Mouse (Mus musculus) G1E (cell line): ENCODE results near the gene Acp4. TPM values are rescaled to one million over a fixed set of nuclear protein-coding genes. Genes with fewer than 3 reads are reported as not detected.

ENCODE experiments used
- ATAC-seq: 2 replicates; pipeline ENCODE4 v1.8.0; 2016; ENCODE audit warnings: mild to moderate bottlenecking; ENCODE audit not compliant: insufficient number of reproducible peaks, poor library complexity, low FRiP score, severe bottlenecking; ENCODE audit errors: extremely low read depth
- DNase-seq: peaks from one replicate; pipeline ENCODE4 v3.0.0; 2012; ENCODE audit warnings: low spot score
- H3K27me3 ChIP-seq: 2 replicates; pipeline ENCODE4 v1.6.1; 2012; ENCODE audit warnings: mild to moderate bottlenecking, low read length, inconsistent platforms; ENCODE audit not compliant: insufficient read depth
- H3K36me3 ChIP-seq: replicated peaks from 2 replicates; pipeline ENCODE3; 2012; ENCODE audit warnings: mild to moderate bottlenecking, inconsistent platforms
- H3K4me1 ChIP-seq: 2 replicates; pipeline ENCODE4 v1.6.1; 2012; ENCODE audit warnings: low read depth, low read length, inconsistent platforms, mixed read lengths; ENCODE audit not compliant: insufficient read depth
- H3K4me3 ChIP-seq: 2 replicates; pipeline ENCODE4 v1.5.1; 2012; ENCODE audit warnings: low read depth, mild to moderate bottlenecking, inconsistent platforms, low read length, moderate library complexity, mixed read lengths
- H3K9me3 ChIP-seq: replicated peaks from 2 replicates; pipeline ENCODE4 v1.6.1; 2012; ENCODE audit warnings: inconsistent platforms
- CTCF ChIP-seq: IDR thresholded peaks from 2 replicates; pipeline ENCODE4 v1.5.1; 2012; ENCODE audit warnings: low read depth, low read length, inconsistent platforms, mixed read lengths
- GATA1 ChIP-seq: IDR thresholded peaks from 2 replicates; pipeline ENCODE4 v1.6.1; 2012; ENCODE audit warnings: borderline replicate concordance, low read length, inconsistent platforms, mixed read lengths
- GATA2 ChIP-seq: IDR thresholded peaks from 2 replicates; pipeline ENCODE4 v1.6.1; 2012; ENCODE audit warnings: low read depth, low read length, inconsistent platforms, borderline replicate concordance
- POLR2AphosphoS5 ChIP-seq: IDR thresholded peaks from 2 replicates; pipeline ENCODE4 v1.6.1; 2012; ENCODE audit warnings: low read depth, low read length, inconsistent platforms; ENCODE audit not compliant: insufficient replicate concordance
- TAL1 ChIP-seq: conservative IDR thresholded peaks from 2 replicates; pipeline ENCODE4 v1.6.1; 2012; ENCODE audit warnings: low read depth, low read length, inconsistent platforms, mixed read lengths
- polyA plus RNA-seq: library from polyadenylated mRNA; stranded (reverse); fragments of >175 nt; gene quantifications from 2 replicates; pipeline ENCODE4 v1.2.3, GENCODE M21; 2012
- total RNA-seq, 2 experiments: library from RNA; stranded (forward) in 1 of 2; stranded (reverse) in 1 of 2; fragments of 200-1000 nt in 1 of 2; fragments of >200 nt in 1 of 2; fragmentation: Nextera tagmentation in 1 of 2; gene quantifications; 2 replicates each; pipeline ENCODE4 v1.2.3; 2014 to 2017

Gene Acp4
- total and polyA plus RNA-seq, 3 experiments = not detected

DNA sequence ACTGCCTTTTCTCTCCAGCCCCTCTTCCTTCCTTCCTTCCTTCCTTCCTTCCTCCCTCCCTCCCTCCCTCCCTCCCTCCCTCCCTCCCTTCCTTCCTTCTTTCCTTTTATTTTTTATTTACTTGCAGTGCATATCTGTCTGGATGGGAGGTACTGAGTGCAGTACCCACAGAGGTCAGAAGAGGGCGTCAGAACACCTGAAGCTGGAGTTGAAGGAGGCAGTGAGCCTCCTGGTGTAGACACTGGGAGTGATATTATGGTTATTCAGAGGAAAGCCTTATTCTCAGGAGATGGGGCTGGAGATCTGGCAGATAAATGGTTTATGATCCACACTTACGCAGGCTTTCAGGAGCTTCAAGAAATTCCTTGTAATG lies 20.1 kb upstream of the Acp4 start:
- Histone ChIP-seq H3K9me3 (no peaks in the 10 kb centered on the region), H3K4me1 (peaks cover 3% of the 10 kb centered on the region), H3K27me3 (peaks cover 27% of the 10 kb centered on the region), H3K4me3 (no peak overlapping the region), H3K36me3 (no peaks in the 10 kb centered on the region)
- DNase-seq = no peak
- peak; percentile 22; the same call in 1 of the 2 replicates for TF ChIP-seq CTCF
- no peak for TF ChIP-seq TAL1
- no peak for ATAC-seq

DNA sequence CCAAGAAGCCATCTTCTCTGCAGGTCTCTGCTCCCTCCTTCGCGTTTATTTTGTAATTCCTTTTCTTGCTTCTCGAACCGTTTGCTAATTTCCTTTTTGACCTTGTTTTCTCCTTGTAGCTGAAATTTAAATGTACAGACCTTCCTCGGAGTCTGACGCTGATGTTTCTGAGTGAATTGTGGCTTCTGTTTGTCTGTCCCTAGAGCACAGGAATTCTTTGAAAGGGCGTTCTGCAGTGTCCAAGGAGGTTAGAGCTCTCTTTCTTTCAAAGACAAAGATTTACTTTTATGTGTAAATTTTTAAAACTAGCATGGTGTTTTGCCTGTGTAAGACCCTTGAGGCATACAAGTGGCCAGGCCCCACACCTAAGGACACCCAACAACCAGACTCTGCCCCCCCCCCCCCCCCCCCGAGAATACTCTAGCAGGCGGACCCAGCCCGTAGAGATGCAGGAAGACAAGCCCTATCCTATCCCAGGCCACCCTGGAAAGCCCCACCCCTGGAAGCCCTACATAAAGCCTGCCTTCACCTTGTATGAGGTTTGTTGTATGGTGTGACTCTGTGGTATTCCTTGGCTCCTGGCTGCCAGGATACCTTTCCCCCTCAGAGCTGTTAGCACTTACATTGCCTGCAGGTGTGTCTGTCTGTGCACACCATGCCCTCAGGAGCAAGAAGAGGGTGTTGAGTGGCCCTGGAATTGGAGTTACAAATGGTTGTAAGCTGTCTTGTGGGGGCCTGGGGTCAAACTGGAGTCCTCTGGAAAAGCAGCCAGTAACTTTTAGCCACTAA lies 19.5 kb upstream of the Acp4 start:
- ATAC-seq (no peak), DNase-seq (no peak)
- no peaks in the 10 kb centered on the region for H3K36me3 ChIP-seq
- H3K27me3 ChIP-seq = peaks cover 27% of the 10 kb centered on the region
- no peaks in the 10 kb centered on the region for H3K9me3 ChIP-seq
- H3K4me1 ChIP-seq = peaks cover 3% of the 10 kb centered on the region
- TF ChIP-seq POLR2AphosphoS5 (no peak), CTCF (no peak), GATA2 (no peak), TAL1 (no peak), GATA1 (no peak)
- no peak overlapping the region for H3K4me3 ChIP-seq

DNA sequence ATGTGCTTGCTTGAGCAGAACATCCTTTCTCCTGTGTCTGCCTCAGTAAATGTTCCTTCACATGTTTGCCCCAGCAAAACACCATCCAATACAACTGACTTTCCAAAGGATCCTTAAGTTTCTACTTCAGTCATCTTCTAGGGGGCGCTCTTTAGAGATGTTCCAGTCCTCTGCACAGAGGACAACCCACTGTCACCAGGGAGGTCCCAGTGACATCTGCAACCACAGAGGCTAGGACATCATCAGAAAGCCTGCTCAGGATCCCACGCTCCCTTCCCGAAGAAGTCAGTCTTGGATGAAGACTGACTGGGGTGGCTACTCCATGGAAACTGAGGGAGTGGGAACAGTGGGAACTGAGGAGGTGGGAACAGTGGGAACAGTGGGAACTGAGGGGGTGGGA lies 18.4 kb upstream of the Acp4 start:
- Histone ChIP-seq H3K4me3 (no peak overlapping the region), H3K27me3 (peaks cover 25% of the 10 kb centered on the region), H3K36me3 (no peaks in the 10 kb centered on the region), H3K4me1 (peaks cover 5% of the 10 kb centered on the region), H3K9me3 (no peaks in the 10 kb centered on the region)
- DNase-seq (no peak), ATAC-seq (no peak)
- no peak for TF ChIP-seq GATA2
- no peak for TF ChIP-seq GATA1
- no peak for TF ChIP-seq POLR2AphosphoS5
- TF ChIP-seq TAL1 = no peak
- TF ChIP-seq CTCF = no peak

DNA sequence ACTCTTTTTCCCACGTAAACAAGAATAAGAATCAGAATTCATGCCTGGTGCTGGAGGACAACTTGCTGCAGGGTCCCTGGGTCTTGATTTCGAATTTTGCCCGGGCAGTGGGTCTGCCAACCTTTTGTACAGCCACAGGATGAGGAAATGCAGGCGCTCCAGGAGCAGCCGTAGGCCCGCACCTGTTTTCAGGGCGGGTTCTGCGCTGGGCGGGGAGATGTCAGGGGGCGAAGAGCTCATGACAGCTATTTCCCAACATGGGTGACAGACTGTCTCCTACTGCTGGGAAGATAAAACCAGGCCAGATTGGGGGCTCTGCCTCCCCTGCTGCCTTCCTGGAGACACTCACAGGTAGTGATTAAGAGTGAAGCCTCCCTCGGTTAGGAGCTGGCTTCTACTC lies 16.9 kb upstream of the Acp4 start:
- no peak for DNase-seq
- no peak for ATAC-seq

DNA sequence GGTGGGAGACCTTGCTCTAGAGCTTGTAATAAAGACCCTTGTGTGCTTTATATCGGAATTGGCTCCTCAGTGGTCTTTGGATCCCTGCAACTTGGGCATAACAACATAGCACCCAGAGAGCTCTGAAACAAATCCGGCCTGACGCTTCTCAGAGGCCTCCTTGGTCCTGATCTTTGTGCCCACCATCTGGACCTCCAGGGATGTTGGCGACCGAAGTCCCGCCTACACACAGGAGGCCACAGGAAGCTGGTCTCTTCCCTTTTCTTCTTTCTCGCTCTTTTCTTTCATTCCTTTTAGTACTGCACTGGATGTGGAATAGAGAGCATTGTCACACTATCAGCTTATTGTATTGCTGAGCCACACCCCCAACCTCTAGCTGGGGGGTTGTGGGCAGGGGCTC lies 16.3 kb upstream of the Acp4 start:
- Histone ChIP-seq H3K36me3 (no peaks in the 10 kb centered on the region), H3K4me3 (no peak overlapping the region), H3K9me3 (no peaks in the 10 kb centered on the region), H3K27me3 (peaks cover 21% of the 10 kb centered on the region), H3K4me1 (peaks cover 10% of the 10 kb centered on the region)
- DNase-seq (no peak), ATAC-seq (no peak)
- TF ChIP-seq POLR2AphosphoS5 = no peak
- TF ChIP-seq TAL1 = no peak
- TF ChIP-seq GATA1 = no peak
- TF ChIP-seq CTCF = no peak
- no peak for TF ChIP-seq GATA2

More for the DNA sequence above, 16.9 kb upstream of the Acp4 start:
- no peak for TF ChIP-seq GATA2
- TF ChIP-seq POLR2AphosphoS5 = no peak
- TF ChIP-seq CTCF = no peak
- TF ChIP-seq TAL1 = no peak
- TF ChIP-seq GATA1 = no peak
- Histone ChIP-seq H3K27me3 (peaks cover 20% of the 10 kb centered on the region), H3K9me3 (no peaks in the 10 kb centered on the region), H3K36me3 (no peaks in the 10 kb centered on the region), H3K4me1 (peaks cover 9% of the 10 kb centered on the region), H3K4me3 (no peak overlapping the region)

DNA sequence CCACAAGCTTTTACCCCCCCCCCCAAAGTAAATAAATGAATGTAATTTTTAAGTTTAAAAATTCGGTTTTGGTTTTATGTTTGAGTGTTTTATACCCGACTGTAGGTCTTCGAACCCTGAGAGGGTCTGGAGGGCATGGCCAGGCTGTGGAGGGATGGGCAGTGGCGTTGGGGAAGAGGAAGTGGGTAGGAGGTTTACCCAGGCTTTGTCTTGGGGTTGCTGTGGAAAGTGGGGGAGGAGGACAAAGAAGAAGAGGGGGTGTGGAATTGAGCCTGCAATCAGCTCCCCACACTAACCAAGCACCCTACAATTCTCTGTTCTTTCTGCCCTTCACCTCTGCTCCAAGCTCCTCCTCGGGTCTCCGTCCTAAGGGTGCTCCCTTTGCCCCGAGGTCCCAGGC lies 15.4 kb upstream of the Acp4 start:
- DNase-seq = no peak
- TF ChIP-seq POLR2AphosphoS5 (no peak), GATA2 (no peak), CTCF (no peak), TAL1 (no peak), GATA1 (no peak)
- no peak overlapping the region for H3K4me3 ChIP-seq
- peaks cover 10% of the 10 kb centered on the region for H3K4me1 ChIP-seq
- H3K27me3 ChIP-seq = peaks cover 30% of the 10 kb centered on the region
- no peaks in the 10 kb centered on the region for H3K9me3 ChIP-seq
- ATAC-seq = no peak
- no peaks in the 10 kb centered on the region for H3K36me3 ChIP-seq

DNA sequence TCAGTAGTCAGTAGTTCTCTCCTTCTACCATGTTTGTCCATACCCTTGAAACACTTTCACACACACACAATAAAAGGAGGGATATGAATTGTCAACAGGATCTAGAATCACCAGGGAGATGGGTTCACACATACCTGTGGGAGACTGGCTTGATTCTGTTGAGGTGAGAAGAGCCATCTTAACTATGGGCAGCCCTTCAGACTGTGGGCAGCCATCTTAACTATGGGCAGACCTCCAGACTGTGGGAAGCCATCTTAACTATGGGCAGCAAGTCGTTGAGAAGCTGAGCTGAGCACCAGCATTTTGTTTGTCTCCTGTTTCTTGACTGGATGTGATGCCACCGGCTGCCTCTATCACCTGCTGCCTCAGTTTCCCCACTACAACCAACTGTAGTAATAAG lies 14.1 kb upstream of the Acp4 start:
- H3K27me3 ChIP-seq = peaks cover 36% of the 10 kb centered on the region
- DNase-seq = no peak
- no peak for ATAC-seq
- H3K4me3 ChIP-seq = no peak overlapping the region
- no peaks in the 10 kb centered on the region for H3K9me3 ChIP-seq
- no peaks in the 10 kb centered on the region for H3K36me3 ChIP-seq
- peaks cover 10% of the 10 kb centered on the region for H3K4me1 ChIP-seq
- TF ChIP-seq POLR2AphosphoS5 (no peak), GATA2 (no peak), GATA1 (no peak), TAL1 (no peak), CTCF (no peak)
